Mouse (Mus musculus) cerebellum, adult 11-12 months (tissue): ENCODE results near the gene Vpreb3.

Source experiments
- DNase-seq: peaks from one replicate; pipeline ENCODE4 v3.0.0; 2022

The Vpreb3 gene

GRCm38 (mm10) chr10:75932891-75933290 is 10.0 kb upstream of the Vpreb3 start, which contains the start of gene Chchd10:
Chchd10 (plus strand) TSS chr10:75933130.
- no peak for DNase-seq

DNA sequence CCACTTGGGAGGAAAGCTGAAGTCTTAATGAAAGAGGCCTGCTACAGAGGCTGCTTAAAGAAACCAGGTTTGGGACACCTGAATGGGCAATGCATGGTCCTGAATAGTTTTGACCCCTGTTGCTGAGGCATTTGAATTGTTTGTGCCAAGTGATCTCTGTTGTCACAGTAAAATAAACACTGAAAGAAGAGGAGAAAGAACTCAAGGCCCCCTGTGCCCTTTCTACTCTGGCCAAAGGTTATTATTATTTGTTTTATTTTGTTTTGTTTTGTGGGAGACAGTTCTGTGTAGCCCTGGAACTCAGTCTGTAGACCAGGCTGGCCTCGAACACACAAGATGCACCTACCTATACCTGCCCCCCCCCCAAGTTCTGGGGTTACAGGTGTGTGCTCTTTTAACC is 7.9 kb upstream of the Vpreb3 start:
- no peak for DNase-seq

DNA sequence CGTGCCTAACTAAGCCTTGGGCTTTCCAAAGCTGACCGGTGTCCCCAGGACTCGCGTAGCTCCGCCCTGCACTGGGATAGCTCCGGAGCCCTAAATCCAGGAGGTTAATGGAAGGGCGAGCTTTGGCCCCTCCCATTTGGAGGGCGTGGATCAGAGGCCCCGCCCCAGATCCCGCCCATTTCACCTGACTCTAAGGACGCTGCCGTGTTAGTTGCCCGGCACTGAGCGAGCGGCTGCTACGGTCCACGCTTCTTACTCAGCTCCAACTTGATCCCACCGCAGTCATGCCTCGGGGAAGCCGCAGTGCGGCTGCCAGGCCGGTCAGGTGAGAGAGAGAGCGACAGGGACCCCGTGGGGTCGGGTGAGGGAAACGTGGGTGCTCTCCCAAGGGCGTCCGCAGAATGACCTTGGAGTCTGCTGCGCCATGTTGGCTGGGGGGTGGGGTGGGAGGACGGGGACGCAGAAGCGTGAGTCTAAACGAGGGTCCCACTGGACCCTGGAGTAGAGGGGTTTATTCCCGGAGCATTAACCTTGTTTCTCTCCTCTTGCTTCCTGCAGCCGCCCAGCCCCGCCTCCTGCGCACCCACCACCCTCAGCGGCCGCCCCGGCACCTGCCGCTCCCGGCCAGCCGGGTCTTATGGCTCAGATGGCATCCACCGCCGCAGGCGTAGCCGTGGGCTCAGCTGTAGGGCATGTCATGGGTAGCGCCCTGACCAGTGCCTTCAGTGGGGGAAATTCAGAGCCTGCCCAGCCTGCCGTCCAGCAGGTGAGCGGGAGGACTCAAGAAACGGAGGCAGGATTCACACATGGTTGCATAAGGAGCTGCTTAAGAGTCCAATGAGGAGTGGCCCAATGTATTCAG is 6.9 kb upstream of the Vpreb3 start, which contains the start of gene Mmp11:
Gene Mmp11, minus strand, starts transcription at position 817 of the 862 bp plus-strand sequence.
- DNase-seq: peak; percentile 88

- peak; percentile 49 for DNase-seq
These were observed 5.8 kb upstream of the Vpreb3 start for GRCm38 (mm10) chr10:75936909-75937667.

DNA sequence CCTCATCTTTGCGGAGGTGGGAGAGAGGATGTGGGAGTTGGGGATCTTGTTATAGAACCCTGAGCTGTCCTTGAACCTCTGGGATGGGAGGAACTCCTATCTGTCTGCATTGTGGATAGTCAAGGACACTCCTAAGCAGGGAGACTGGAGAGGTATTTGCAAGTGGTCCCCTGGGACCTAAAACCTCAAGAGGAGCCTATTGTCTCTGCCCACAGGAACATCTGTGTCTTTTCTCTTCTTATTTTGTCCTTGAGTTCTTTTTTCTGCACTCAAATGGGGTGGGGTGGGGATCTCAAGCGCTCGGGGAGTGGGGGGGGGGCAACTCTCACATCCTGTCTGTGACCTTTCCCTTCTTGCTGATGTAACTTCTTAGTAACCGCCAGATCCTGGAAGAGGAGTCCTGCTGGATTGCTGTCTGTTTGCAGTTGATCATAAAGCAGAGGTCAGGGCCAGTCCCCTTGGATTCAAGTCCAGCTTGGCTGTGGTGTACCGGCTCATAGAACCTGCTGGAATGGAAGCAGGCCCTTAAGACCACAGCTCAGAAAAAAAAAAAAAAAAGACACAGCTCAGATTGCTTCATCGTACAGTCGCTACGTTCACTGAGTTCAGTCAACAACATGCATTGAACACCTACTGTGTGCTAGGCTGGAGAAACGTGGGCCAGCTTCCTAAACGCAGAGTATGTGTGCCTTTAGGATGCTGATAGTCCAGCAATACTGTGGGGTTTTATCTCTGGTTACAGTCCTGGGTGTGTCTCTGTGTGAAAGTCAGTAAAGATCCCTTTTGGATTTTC is 4.8 kb upstream of the Vpreb3 start:
- no peak for DNase-seq

- DNase-seq: no peak
These were observed 3.2 kb upstream of the Vpreb3 start for GRCm38 (mm10) chr10:75939481-75940234.

DNA sequence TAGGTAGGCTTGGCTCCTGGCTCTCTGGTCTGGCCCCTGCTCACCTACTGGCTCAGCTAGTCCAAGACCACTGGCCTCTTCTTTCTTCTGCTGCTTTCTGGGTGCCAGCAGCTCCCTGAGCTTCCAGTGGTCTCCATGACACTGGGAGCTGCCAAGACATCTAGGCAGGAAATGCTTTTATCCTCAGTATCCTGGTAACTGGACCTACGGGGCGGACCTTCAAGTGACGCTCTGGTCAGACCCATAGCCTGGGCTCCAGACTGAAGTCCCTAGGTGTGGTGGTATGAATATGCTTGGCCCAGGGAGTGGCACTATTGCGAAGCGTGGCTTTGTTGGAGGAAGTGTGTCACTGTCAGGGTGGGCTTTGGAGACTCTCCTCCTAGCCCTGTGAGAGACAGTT is 2.3 kb upstream of the Vpreb3 start, which contains the start of gene Gm867:
Gene Gm867, minus strand, starts transcription at position 153 of the 400 bp plus-strand sequence.
- no peak for DNase-seq

GRCm38 (mm10) chr10:75941042-75941824 is 1.6 kb upstream of the Vpreb3 start:
- DNase-seq: no peak

GRCm38 (mm10) chr10:75944066-75944772 is 1.4 kb downstream of the Vpreb3 start:
- DNase-seq: no peak

GRCm38 (mm10) chr10:75945213-75945612 is 2.4 kb downstream of the Vpreb3 start:
- DNase-seq: no peak

DNA sequence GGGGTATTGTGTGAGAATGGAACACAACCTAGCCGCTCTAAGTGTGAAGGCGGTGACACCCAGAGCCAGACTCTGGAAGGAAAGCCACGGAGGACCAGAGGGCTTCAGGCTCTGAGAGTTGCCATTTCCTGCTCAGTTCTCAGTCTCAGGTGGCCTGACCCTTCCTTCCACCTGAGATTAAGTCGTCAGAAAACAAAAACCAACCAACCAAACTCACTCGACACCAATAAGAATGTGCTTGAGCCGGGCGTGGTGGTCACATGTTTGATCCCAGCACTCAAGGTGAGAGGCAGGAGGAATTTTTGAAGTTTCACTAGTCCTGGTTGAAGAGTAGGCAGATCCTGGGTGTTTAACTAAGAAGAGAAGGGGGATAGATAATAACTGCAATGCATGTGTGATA is 3.0 kb downstream of the Vpreb3 start:
- no peak for DNase-seq

DNA sequence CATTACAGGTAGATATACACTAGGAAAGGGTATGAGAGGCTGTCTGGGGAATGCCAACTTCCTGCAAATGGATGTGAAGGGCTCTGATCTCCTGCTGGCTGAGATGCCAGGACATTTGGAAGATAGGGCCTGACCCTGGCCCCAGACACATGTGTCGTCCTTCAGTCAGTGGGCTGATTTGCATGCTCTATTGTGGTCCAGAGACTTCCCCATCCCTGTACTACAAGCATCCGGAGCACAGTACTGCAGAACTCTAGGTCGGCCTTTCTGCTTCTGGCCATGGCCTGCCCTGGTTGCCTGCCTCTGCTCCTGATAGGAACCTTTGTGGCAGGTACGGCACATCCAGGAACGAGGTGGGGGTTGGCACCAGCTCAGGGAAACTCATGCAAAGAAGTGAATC is 5.2 kb downstream of the Vpreb3 start:
- no peak for DNase-seq

DNA sequence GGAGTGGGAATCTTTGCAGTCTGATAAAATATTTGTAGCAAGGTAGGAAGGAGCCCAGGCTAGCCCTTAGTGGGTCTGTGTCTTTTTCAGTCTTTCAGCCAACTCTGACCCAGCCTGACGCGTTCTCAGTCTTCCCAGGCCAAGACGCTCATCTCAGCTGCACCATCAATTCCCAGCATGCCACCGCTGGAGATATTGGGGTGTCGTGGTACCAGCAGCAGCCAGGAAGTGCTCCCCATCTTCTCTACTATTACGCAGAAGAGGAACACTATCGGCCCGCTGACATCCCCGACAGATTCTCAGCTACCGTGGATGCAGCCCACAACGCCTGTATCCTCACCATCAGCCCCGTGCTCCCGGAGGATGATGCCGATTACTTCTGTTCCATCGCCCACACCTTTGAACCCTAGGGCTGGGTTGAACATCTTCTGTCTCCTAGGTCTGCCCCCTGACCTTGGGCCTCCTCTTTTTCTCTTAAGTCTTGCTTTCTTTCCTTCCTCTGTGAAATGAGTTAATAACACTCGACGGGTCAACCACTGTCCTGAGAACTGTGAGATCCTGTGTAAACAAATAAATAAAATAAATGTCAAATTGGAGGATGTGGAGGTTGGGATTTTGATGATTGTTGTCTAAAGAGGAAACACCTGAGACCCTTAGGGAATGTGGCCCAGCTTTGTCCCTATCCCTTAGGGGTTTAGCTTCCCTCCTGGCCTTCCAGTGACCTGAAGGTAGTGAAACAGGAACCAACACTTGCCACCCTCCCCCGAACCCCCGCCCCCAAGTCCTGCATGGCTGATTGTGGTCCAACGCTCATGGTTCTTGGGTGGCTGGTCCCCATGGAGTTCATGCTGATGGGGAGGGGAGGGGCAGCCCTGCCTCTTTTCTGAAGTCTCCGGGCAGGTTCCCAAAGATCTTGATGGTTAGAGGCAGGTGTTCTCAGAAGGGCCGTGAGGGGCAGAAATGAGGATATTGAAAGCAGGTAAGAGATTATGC is 6.5 kb downstream of the Vpreb3 start:
- DNase-seq: no peak

DNA sequence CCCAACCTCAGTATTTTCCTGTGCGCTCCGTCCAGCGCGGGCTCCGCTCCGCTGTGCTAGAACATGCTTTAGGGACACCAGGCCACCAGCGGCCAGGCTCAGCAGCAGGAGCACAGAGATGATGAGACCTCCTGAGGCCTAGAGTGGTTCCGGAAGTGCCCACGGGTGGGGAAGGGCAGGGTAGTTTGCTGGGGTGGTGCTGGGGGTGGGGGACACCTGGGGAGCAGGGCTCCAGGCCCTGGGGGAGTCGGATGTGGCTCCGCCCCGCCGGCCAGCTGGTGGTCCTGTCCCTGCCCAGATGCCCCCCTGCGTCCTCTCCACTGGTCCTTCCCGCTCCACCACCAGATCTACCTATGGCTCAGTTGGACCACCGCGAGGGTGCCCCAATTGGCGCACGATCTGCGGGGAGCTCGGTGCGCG is 7.9 kb downstream of the Vpreb3 start:
- DNase-seq: no peak

DNA sequence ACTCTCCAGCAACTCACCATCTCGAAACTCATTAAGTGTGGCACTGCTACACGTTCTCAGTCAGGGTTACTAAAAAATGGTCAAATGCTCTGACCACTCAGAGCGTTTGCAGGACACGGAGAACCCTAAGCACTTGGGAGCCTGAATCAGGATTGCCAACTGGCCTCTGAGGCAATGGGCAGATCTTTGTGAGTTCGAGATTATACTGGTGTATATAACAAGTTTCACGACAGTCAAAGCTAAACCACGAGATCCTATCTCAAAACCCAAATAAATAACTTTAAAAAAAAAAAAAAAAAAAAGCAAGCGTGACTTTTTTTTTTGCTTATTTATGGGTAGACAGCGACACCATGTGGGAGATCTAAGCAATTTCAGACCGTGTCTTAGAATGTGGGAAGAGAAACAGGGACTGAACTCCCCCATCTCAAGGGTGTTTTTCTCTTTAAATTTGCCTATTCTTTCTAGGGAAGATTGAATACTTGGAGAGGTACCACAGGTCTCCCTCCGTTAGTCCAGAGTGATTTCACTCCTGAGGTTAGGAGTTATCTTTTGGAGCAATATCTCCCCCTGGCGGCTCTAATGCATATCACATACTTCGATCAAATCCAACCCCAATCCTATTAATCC is 8.7 kb downstream of the Vpreb3 start:
- no peak for DNase-seq

- no peak for DNase-seq
These were observed 11.5 kb downstream of the Vpreb3 start, which contains the start of gene Gm5134 for GRCm38 (mm10) chr10:75954381-75954811. Gm5134 (plus strand) TSS chr10:75954514.

GRCm38 (mm10) chr10:75973846-75974245 is 31.0 kb downstream of the Vpreb3 start:
- DNase-seq: no peak

GRCm38 (mm10) chr10:75975216-75975615 is 32.4 kb downstream of the Vpreb3 start:
- DNase-seq: no peak
